Mouse (Mus musculus) activated CD4-positive, CD25-positive, alpha-beta regulatory T cell, adult 9 weeks (primary cell): ENCODE measurements around the gene Rab34. TPM values are rescaled to one million over a fixed set of nuclear protein-coding genes. Genes with fewer than 3 reads are reported as not detected.

Source experiments
- polyA plus RNA-seq: library from polyadenylated mRNA; unstranded; fragments of 100-300 nt; shearing (Covaris generic); gene quantifications from one replicate; pipeline ENCODE4 v1.2.1, GENCODE M21; 2017

The Rab34 gene
- not detected for polyA plus RNA-seq

DNA sequence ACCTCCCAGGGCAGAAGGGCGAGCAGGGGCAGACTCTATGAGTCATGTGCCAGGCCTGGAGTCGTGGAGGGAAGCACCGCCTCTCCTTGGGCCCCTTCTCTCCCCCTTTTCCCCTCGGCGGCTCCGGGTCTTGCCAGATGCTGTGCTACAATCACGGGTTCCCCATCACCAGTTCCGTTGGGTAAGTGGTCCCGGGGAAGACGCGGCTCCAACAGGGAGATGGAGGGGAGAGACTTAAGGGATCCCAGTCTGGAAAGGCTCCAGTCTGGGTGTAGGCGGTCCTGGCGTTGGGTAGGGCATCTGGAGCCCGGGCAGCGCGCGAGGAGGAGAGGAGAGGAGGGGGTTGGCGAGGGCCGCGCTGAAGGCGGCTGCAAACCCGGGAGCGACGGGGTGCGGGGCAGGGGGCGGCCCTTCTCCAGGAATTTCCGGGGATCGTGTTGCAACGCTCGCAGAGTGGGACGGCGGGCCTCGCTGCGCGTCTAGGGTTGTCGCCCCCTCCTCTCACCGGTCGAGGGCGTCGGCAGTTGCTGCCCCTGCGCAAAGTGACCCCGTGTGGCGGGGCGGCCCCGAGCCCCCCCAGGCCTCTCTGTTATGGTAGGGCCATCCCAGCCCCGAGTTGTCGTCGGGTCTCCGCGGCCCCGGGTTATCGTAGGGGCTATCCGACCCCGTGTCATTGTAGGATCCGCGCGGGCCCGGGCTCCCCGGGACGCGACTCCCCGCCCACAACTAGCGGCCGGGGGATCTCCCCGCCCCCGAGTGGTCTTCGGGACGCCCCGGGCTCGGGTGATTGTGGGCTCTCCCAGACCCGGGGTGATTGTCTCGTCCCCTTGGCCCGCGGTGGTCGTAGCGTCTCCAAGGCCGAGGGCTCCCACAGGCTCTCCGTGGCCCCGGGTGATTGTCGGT lies at the start of gene Rab34:
TSS of gene Rab34 (plus strand) at position 100 of the 903 bp plus-strand sequence.

DNA sequence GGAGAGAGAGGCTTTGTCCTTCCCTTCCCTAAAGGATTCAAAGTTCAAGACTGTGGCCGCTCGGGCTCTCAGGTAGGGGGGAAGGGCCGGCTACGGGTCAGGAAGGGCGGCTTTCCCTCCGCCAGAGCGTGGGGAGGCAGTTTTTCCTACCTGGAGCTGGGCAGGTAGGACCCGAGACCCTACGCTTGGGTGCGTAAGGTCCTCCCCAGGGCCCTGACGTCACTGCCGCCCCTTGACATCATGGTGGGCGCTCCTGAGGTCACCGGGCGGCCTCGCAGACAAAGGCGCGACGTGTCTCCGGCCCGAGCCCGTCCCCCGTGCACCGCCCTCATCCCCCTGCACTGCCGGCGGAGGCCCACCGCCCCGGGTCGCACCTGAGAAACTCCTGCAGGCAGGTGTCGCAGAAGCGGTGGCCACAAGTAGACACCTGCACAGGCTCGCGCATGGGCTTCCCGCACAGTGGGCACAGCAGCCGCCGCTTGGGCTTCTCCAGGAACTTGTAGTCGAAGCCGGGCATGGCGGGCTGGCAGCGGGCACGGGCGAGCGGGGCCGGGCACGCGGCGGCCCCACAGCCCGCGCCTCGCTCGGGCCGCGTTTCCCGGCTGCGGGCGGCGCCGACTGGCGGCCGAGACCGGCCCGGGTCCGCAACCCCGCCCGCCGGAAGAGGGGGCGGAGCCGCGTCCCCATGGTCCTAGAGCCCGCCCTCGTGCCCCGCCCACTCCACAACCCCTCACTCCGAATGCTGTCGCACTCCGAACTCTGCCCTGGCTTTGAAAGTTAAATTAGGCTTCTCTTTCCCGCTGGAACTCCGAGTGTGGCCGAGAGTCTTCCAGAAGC lies 23.1 kb upstream of the Rab34 start, which contains the start of gene Traf4:
TSS of gene Traf4 (minus strand) at position 666 of the 837 bp plus-strand sequence.

DNA sequence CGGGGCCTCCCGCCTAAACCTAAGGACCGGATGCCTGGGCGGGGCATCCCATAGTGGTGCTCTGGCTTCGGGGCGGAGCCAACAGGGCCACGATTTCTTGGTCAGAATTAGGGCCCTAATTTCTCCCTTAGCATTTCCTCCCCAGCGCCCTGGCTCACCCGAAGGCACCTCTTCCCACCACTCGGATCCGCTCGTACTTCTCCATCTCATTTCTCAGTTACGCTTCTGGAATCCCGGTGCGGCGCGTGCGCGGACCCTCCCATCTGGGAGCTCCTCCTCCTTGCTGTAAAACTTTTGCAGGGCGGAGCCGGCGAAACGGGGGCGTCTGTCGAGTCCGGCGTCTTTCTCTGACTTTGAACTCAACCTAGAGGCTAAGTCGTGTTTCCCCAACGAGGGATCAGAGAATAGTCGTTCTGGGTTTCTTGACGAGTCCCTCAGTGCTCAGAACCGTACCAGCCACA lies 11.8 kb upstream of the Rab34 start, which contains the start of the genes Nek8 and Tlcd1:
TSS of gene Nek8 (minus strand) at position 274 of the 461 bp plus-strand sequence.
TSS of gene Tlcd1 (plus strand) at position 310 of the 461 bp plus-strand sequence.

DNA sequence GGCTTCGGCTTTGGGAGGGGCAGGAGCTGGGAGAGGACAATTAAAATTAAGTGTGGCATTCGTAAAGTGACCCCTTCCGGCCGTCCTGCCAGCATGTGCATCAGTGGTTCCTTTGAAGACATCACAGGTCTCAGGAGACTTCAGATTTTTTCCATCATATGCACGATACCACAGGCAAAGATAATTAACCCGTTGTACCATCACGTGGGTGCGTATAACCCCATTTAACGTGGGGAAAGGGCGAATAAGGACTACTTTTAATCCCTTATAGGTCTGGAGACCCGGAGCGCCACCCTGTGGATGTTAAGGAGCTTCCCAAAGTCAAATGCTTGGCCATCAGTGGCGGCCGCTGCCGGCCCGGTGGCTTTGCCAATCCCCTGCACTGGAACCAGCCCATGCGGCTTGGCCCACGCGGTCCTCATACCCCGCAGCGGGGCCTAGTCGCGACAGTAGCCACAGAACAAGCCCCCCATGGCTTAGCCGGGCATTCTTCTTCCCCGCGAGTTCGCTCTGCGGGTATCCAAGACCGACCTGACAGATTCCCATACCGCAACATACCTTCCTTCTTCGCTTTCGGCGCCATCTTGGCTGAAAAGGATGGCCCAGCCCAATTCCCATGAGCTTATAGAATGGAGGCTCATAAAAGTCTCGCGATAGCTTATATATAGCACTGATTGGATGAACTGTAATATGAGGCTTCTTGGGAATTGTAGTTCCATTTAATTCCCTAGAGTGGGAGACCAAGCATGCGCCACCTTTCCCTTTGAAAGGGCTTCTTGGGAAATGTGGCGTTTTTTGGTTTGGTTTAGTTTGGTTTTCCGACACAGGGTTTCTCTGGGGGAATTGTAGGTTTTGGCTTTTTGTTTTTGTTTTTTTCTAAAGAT lies 5.0 kb upstream of the Rab34 start, which contains the start of gene Rpl23a:
TSS of gene Rpl23a (minus strand) at position 624 of the 884 bp plus-strand sequence.

DNA sequence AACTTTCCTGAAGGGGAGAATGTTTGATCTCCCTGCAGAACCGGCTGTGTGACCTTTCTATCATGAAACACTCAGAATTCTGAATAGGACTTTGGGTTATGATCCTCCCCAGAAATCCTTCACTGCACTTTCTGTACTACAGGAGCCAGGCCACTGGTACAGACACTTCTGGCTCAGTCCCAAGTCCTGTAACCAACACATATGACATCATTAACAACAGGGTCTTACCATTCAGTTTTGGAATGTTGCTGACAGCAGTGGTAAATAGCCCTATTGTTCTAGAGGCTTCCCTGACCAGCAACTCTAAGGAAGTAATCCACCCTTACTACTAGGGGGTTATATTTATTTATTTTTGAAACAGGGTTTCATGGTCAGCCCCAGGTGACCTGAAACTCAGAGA lies 4.9 kb downstream of the Rab34 start, which contains the start of gene Proca1:
TSS of gene Proca1 (plus strand) at position 280 of the 400 bp plus-strand sequence.

Other genes starting within 250 kb of the Rab34 start
- gene Phf12, start 205.7 kb upstream of the Rab34 start, polyA plus RNA-seq: 24.3 TPM
- gene Dhrs13, start 156.2 kb upstream of the Rab34 start, polyA plus RNA-seq: 1.8 TPM
- 22.8 TPM for gene Flot2, start 150.5 kb upstream of the Rab34 start, polyA plus RNA-seq
- gene Eral1, start 108.0 kb upstream of the Rab34 start, polyA plus RNA-seq: 37.6 TPM
- gene Fam222b, start 93.8 kb upstream of the Rab34 start, polyA plus RNA-seq: 22.6 TPM
- 4.9 TPM for gene Traf4, start 22.8 kb upstream of the Rab34 start, polyA plus RNA-seq
- gene Nek8, start 11.8 kb upstream of the Rab34 start, polyA plus RNA-seq: 14.1 TPM
- 3.6 TPM for gene Tlcd1, start 11.7 kb upstream of the Rab34 start, polyA plus RNA-seq
- gene Rpl23a, start 4.8 kb upstream of the Rab34 start, polyA plus RNA-seq: 1,683 TPM
- 0.67 TPM for gene Proca1, start 5.0 kb downstream of the Rab34 start, polyA plus RNA-seq
- gene Sdf2, start 57.3 kb downstream of the Rab34 start, polyA plus RNA-seq: 112 TPM
- gene Supt6, start 57.6 kb downstream of the Rab34 start, polyA plus RNA-seq: 52.5 TPM
- gene 2610507B11Rik, start 73.3 kb downstream of the Rab34 start, polyA plus RNA-seq: 91.8 TPM
- 0.61 TPM for gene BC030499, start 102.4 kb downstream of the Rab34 start, polyA plus RNA-seq
- 3.5 TPM for gene Spag5, start 113.1 kb downstream of the Rab34 start, polyA plus RNA-seq
- 15.5 TPM for gene Aldoc, start 134.5 kb downstream of the Rab34 start, polyA plus RNA-seq
- 132 TPM for gene Pigs, start 140.0 kb downstream of the Rab34 start, polyA plus RNA-seq
- 30.6 TPM for gene Unc119, start 155.1 kb downstream of the Rab34 start, polyA plus RNA-seq
- gene Foxn1, start 198.1 kb downstream of the Rab34 start, polyA plus RNA-seq: not detected
- gene Slc13a2, start 233.8 kb downstream of the Rab34 start, polyA plus RNA-seq: not detected